Mouse (Mus musculus) lung, adult 2 months (tissue): ENCODE results near the gene Cts3. TPM values are rescaled to one million over a fixed set of nuclear protein-coding genes. Genes with fewer than 3 reads are reported as not detected.
"Not testable (repeated sequence)": the region's sequence is repeated elsewhere in the genome, so short reads cannot be mapped to it uniquely, and the experiment has no call there.

Experiments used
- DNase-seq: peaks from one replicate; pipeline ENCODE4 v3.0.0; 2022
- H3K4me1 ChIP-seq: fragments of 200-500 bp; 2 replicates; pipeline ENCODE4 v1.6.1; 2011; ENCODE audit warnings: low read length; ENCODE audit not compliant: control insufficient read depth, insufficient read depth
- H3K4me3 ChIP-seq: fragments of 200-500 bp; replicated peaks from 2 replicates; pipeline ENCODE3; 2011; ENCODE audit warnings: low read depth, mild to moderate bottlenecking, control low read depth, low read length; ENCODE audit errors: extremely low read depth
- CTCF ChIP-seq: fragments of 200-500 bp; IDR thresholded peaks from 2 replicates; pipeline ENCODE4 v1.5.1; 2011; ENCODE audit warnings: mild to moderate bottlenecking, low read length, control low read depth; ENCODE audit not compliant: insufficient read depth
- POLR2A ChIP-seq: fragments of 200-500 bp; IDR thresholded peaks from 2 replicates; pipeline ENCODE4 v1.6.1; 2011; ENCODE audit warnings: low read depth, mild to moderate bottlenecking, control low read depth, low read length, borderline replicate concordance; ENCODE audit errors: extremely low read depth
- WGBS: fragments of 180-500 bp; shearing (Covaris S2); methylation state at CpG from one replicate; pipeline ENCODE4 v1.1.7; 2018; 5-methylcytosine and 5-hydroxymethylcytosine counted together
- polyA plus RNA-seq: library from polyadenylated mRNA; depleted of rRNA; stranded (reverse); fragments of >200 nt; gene quantifications from 2 replicates; pipeline ENCODE4 v1.2.3, GENCODE M21; 2012; rRNA removed

The Cts3 gene
- not detected in 2 replicates for polyA plus RNA-seq

DNA sequence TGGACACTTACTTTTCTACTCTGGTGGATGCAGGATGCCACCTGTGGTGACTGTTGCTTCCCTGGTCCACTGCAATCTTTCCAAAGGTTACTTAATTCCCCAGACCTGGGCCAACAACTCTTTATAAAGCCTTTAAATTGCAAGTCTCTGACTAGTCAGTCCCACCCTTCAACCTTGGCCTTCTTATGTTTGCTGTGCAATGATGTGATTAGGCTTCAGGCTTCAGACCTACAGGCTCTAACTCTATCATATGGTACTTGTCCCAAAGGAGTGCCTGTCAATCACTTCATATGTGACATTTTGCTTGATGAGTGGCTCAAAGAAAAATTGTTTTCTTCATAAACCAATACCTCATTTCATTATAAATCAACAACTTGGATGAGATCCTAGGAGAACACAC, at the start of gene Cts3:
TSS of gene Cts3 (minus strand) at position 101 of the 400 bp plus-strand sequence.
- TF ChIP-seq CTCF, result no peak
- no peak for TF ChIP-seq POLR2A
- Histone ChIP-seq H3K4me1 (no peaks in the 10 kb centered on the region), H3K4me3 (no peak within 1 kb of the TSS)
- DNase-seq, result no peak

DNA sequence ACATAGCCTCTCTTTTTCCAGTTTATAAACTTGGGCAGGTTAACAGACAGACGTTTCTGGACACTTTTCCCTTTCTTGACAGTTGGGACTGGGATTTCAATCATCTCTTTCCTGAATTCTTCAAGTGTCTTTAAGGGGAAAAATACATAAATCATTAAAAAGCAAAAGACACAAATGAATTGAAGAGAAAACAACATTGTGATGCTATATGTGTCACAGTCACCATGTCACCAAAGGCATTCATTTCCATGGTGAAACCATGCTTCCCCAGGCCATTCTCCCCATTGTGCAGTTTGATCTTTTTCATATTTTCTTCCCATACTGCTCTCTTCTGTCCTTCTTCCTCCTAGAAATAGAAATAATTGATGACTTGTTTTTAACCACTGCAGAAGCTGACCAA, 1.9 kb downstream of the Cts3 start, which contains the start of gene Gm49352:
TSS of gene Gm49352 (minus strand) at position 101 of the 400 bp plus-strand sequence.
- H3K4me1 ChIP-seq, H3K4me3 ChIP-seq, DNase-seq: not testable (repeated sequence)
- WGBS, result 23% methylated on average over 1 of the region's 1 CpGs

DNA sequence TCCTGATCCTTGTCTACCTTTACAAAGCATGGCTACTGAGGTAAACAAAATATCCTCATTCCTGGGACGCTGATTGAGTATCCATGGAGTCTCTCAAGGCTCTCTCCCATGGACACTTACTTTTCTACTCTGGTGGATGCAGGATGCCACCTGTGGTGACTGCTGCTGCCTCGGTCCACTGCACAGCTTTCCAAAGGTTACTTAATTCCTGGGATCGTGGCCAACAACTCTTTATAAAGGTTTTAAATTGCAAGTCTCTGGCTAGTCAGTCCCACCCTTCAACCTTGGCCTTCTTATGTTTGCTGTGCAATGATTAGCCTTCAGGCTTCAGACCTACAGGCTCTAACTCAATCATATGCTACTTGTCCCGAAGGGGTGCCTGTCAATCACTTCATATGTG, 28.3 kb downstream of the Cts3 start, which contains the start of gene Ctsm:
TSS of gene Ctsm (minus strand) at position 209 of the 400 bp plus-strand sequence.
- Histone ChIP-seq H3K4me1 (no peaks in the 10 kb centered on the region), H3K4me3 (no peak within 1 kb of the TSS)
- no peak for TF ChIP-seq POLR2A
- TF ChIP-seq CTCF, result no peak
- WGBS, result 59% methylated on average over 4 of the region's 4 CpGs
- DNase-seq, result no peak

Other genes starting within 250 kb of the Cts3 start
- gene Cts7, start 211.9 kb downstream of the Cts3 start, polyA plus RNA-seq, result not detected in 2 replicates
- not detected in 2 replicates for gene Ctsm, start 28.3 kb downstream of the Cts3 start, polyA plus RNA-seq
- not detected in 2 replicates for gene Gm49352, start 2.0 kb downstream of the Cts3 start, polyA plus RNA-seq